Mouse (Mus musculus) CH12.LX (cell line): ENCODE results near the gene Ankzf1.

Source experiments
- CTCF ChIP-seq, 2 experiments: IDR thresholded peaks in 1 of 2; conservative IDR thresholded peaks in 1 of 2; 2 replicates each; pipeline ENCODE4 v1.5.1; 2011 to 2012; ENCODE audit warnings: low read depth in 2 of 2, low read length in 2 of 2, improper control_type of control experiment in 1 of 2, inconsistent platforms in 1 of 2, mild to moderate bottlenecking in 1 of 2, moderate library complexity in 1 of 2
- E2F4 ChIP-seq: IDR thresholded peaks from 2 replicates; pipeline ENCODE4 v1.6.1; 2011; ENCODE audit warnings: low read depth, low read length, improper control_type of control experiment; ENCODE audit not compliant: insufficient replicate concordance
- GABPA ChIP-seq: IDR thresholded peaks from 2 replicates; pipeline ENCODE4 v1.6.1; 2012; ENCODE audit warnings: low read depth, low read length, improper control_type of control experiment, inconsistent platforms; ENCODE audit not compliant: insufficient replicate concordance
- PAX5 ChIP-seq: IDR thresholded peaks from 2 replicates; pipeline ENCODE4 v1.6.1; 2012; ENCODE audit warnings: low read length, inconsistent platforms, mixed read lengths
- POLR2A ChIP-seq: IDR thresholded peaks from 2 replicates; pipeline ENCODE4 v1.6.1; 2011; ENCODE audit warnings: low read depth, mild to moderate bottlenecking, improper control_type of control experiment, low read length
- POLR2AphosphoS2 ChIP-seq: IDR thresholded peaks from 2 replicates; pipeline ENCODE4 v1.6.1; 2011; ENCODE audit warnings: low read depth, low read length, improper control_type of control experiment
- SMC3 ChIP-seq: IDR thresholded peaks from 2 replicates; pipeline ENCODE4 v1.6.1; 2011; ENCODE audit warnings: low read depth, low read length, improper control_type of control experiment
- TBP ChIP-seq: conservative IDR thresholded peaks from 2 replicates; pipeline ENCODE4 v1.6.1; 2011; ENCODE audit warnings: low read depth, low read length, improper control_type of control experiment
- UBTF ChIP-seq: IDR thresholded peaks from 2 replicates; pipeline ENCODE4 v1.6.1; 2012; ENCODE audit warnings: low read depth, mild to moderate bottlenecking, inconsistent platforms, low read length, improper control_type of control experiment, moderate library complexity
- USF1 ChIP-seq: IDR thresholded peaks from 2 replicates; pipeline ENCODE4 v1.6.1; 2014; ENCODE audit warnings: low read depth, mild to moderate bottlenecking, inconsistent platforms, low read length, improper control_type of control experiment
- ZC3H11A ChIP-seq: IDR thresholded peaks from 2 replicates; pipeline ENCODE4 v1.6.1; 2012; ENCODE audit warnings: low read depth, mild to moderate bottlenecking, inconsistent platforms, low read length, improper control_type of control experiment
- ZKSCAN1 ChIP-seq: IDR thresholded peaks from 2 replicates; pipeline ENCODE4 v1.6.1; 2012; ENCODE audit warnings: low read depth, inconsistent platforms, low read length, improper control_type of control experiment, borderline replicate concordance

DNA sequence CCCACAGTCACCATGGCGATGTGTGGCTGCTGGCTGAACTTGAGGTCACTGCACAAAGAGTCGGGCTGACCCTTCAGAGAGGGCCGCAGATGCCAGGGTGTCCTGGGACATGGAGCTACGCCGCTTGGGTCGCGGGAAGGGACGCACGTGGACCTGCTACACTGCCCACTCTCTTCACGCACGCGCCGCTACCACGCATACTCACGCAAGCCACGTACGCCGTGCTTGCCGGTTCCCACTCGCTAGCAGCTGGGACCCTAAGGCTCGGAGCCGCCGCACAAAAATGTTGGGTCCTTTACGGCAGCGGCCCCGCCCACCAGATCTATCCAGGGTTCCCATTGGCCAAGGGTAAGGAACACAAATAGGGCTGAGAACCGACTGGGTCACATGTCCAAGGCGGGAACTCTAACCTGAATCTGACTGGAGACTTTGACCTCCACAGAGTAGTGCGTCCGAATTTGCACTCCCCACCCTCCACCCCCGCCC is 11.8 kb upstream of the Ankzf1 start, which contains the start of gene Abcb6:
- TF ChIP-seq ZKSCAN1 = no peak
- TF ChIP-seq CTCF (conservative IDR thresholded peaks at IDR 0.05 in 1 of 2, IDR thresholded peaks at IDR 0.05 in 1 of 2; ENCODE audit: low read depth in 2 of 2, low read length in 2 of 2) = no peak
- TF ChIP-seq ZC3H11A = no peak
- no peak for TF ChIP-seq POLR2AphosphoS2
- TF ChIP-seq PAX5 = no peak
- TF ChIP-seq TBP = no peak
- TF ChIP-seq UBTF = no peak
- peak; percentile 93; the same call in 1 of the 2 replicates for TF ChIP-seq E2F4
- peak; percentile 77 for TF ChIP-seq POLR2A
- TF ChIP-seq SMC3 = no peak
- no peak for TF ChIP-seq GABPA
- peak; percentile 89 for TF ChIP-seq USF1
